Mouse (Mus musculus) limb, embryonic 12.5 days (tissue): ENCODE results near the gene Tor1a. TPM values are rescaled to one million over a fixed set of nuclear protein-coding genes. Genes with fewer than 3 reads are reported as not detected.
A peak's percentile ranks its signal among the peaks of the same experiment; 100 is the strongest.

Experiments used
- ATAC-seq: fragments of 200-750 bp; cut with Nextera tagmentation; 2 replicates; pipeline ENCODE4 v1.8.0; 2017; ENCODE audit warnings: low read depth, moderate TSS enrichment; ENCODE audit not compliant: insufficient number of reproducible peaks, insufficient read depth, low FRiP score, low TSS enrichment
- H3K27ac ChIP-seq: fragments of 300-500 bp; sonication (generic); 2 replicates; pipeline ENCODE4 v1.5.1; 2016; ENCODE audit warnings: mild to moderate bottlenecking, moderate library complexity
- H3K27me3 ChIP-seq: fragments of 300-500 bp; sonication (generic); 2 replicates; pipeline ENCODE4 v1.6.1; 2016; ENCODE audit warnings: mild to moderate bottlenecking, moderate library complexity
- H3K36me3 ChIP-seq: fragments of 300-500 bp; sonication (generic); 2 replicates; pipeline ENCODE4 v1.6.1; 2016; ENCODE audit warnings: mild to moderate bottlenecking, moderate library complexity
- H3K4me1 ChIP-seq: fragments of 300-500 bp; sonication (generic); replicated peaks from 2 replicates; pipeline ENCODE4 v1.6.1; 2016
- H3K4me2 ChIP-seq: fragments of 300-500 bp; sonication (generic); 2 replicates; pipeline ENCODE4 v1.6.1; 2016; ENCODE audit warnings: mild to moderate bottlenecking, moderate library complexity
- H3K4me3 ChIP-seq: fragments of 300-500 bp; sonication (generic); replicated peaks from 2 replicates; pipeline ENCODE4 v1.5.1; 2016; ENCODE audit warnings: mild to moderate bottlenecking
- H3K9ac ChIP-seq: fragments of 300-500 bp; sonication (generic); replicated peaks from 2 replicates; pipeline ENCODE4 v1.6.1; 2016; ENCODE audit warnings: mild to moderate bottlenecking, moderate library complexity
- H3K9me3 ChIP-seq: fragments of 300-500 bp; sonication (generic); 2 replicates; pipeline ENCODE4 v1.6.1; 2016; ENCODE audit warnings: mild to moderate bottlenecking, moderate library complexity
- WGBS: fragments of 180-500 bp; shearing (Covaris S2); methylation state at CpG from one replicate; pipeline ENCODE4 v1.1.7; 2016; 5-methylcytosine and 5-hydroxymethylcytosine counted together
- polyA plus RNA-seq: library from polyadenylated mRNA; unstranded; fragments of >200 nt; fragmentation: Nextera tagmentation; extraction: Ambion mirVana; gene quantifications from 2 replicates; pipeline ENCODE4 v1.2.1, GENCODE M21; 2016

Gene Tor1a
- polyA plus RNA-seq, 1 experiment from 2014 or later: 88.0 TPM

GRCm38 (mm10) chr2:30929483-30930045 lies 38.2 kb downstream of the Tor1a start, which contains the start of gene Ptges:
Ptges (minus strand) TSS chr2:30929863.
- Histone ChIP-seq H3K4me3 (peak within 1 kb of the TSS; percentile 23), H3K9me3 (no peaks in the 10 kb centered on the region), H3K27ac (no peak within 1 kb of the TSS), H3K4me1 (peaks cover 20% of the 10 kb centered on the region), H3K4me2 (peak within 1 kb of the TSS; percentile 60), H3K9ac (no peak within 1 kb of the TSS; the same call in 1 of the 2 replicates), H3K36me3 (no peaks in the 10 kb centered on the region), H3K27me3 (no peaks in the 10 kb centered on the region)
- 4% methylated on average over 23 of the region's 23 CpGs for WGBS
- no peak for ATAC-seq

- H3K36me3 ChIP-seq: no peaks in the 10 kb centered on the region
- H3K9ac ChIP-seq: no peak overlapping the region
- H3K4me1 ChIP-seq: peaks cover 20% of the 10 kb centered on the region
- no peak for ATAC-seq
- no peak overlapping the region for H3K27ac ChIP-seq
- H3K27me3 ChIP-seq: no peaks in the 10 kb centered on the region
- 30% methylated on average over 12 of the region's 12 CpGs for WGBS
- no peaks in the 10 kb centered on the region for H3K9me3 ChIP-seq
- peak overlapping the region; percentile 23; the same call in 1 of the 2 replicates for H3K4me3 ChIP-seq
- H3K4me2 ChIP-seq: peak overlapping the region; percentile 60
These were observed 38.7 kb downstream of the Tor1a start for GRCm38 (mm10) chr2:30928893-30929482.

GRCm38 (mm10) chr2:30927844-30928628 lies 39.7 kb downstream of the Tor1a start:
- Histone ChIP-seq H3K36me3 (no peaks in the 10 kb centered on the region), H3K9ac (no peak overlapping the region), H3K4me1 (peaks cover 20% of the 10 kb centered on the region), H3K4me2 (no peak overlapping the region), H3K4me3 (no peak overlapping the region), H3K27me3 (no peaks in the 10 kb centered on the region), H3K9me3 (no peaks in the 10 kb centered on the region), H3K27ac (no peak overlapping the region)
- 0 out of 2 replicates have a peak, but pooled peaks have one; percentile 54 for ATAC-seq
- WGBS: 20% methylated on average over 14 of the region's 14 CpGs

- no peak overlapping the region for H3K4me2 ChIP-seq
- no peak for ATAC-seq
- WGBS: 64% methylated on average over 9 of the region's 9 CpGs
- H3K36me3 ChIP-seq: no peaks in the 10 kb centered on the region
- H3K4me3 ChIP-seq: no peak overlapping the region
- no peaks in the 10 kb centered on the region for H3K27me3 ChIP-seq
- H3K4me1 ChIP-seq: peaks cover 20% of the 10 kb centered on the region
- no peaks in the 10 kb centered on the region for H3K9me3 ChIP-seq
- 0 out of 2 replicates have a peak overlapping the region, but pooled peaks have one; percentile 35 for H3K27ac ChIP-seq
- no peak overlapping the region for H3K9ac ChIP-seq
These were observed 40.5 kb downstream of the Tor1a start for GRCm38 (mm10) chr2:30927151-30927781.

- H3K27me3 ChIP-seq: no peaks in the 10 kb centered on the region
- no peaks in the 10 kb centered on the region for H3K9me3 ChIP-seq
- no peak for ATAC-seq
- WGBS: 84% methylated on average over 4 of the region's 4 CpGs
- H3K4me1 ChIP-seq: peaks cover 20% of the 10 kb centered on the region
- no peak overlapping the region for H3K4me2 ChIP-seq
- H3K36me3 ChIP-seq: no peaks in the 10 kb centered on the region
- H3K9ac ChIP-seq: no peak overlapping the region
- no peak overlapping the region for H3K27ac ChIP-seq
- H3K4me3 ChIP-seq: no peak overlapping the region
These were observed 41.4 kb downstream of the Tor1a start for GRCm38 (mm10) chr2:30926381-30926780.

- H3K36me3 ChIP-seq: no peaks in the 10 kb centered on the region
- H3K9me3 ChIP-seq: no peaks in the 10 kb centered on the region
- no peaks in the 10 kb centered on the region for H3K27me3 ChIP-seq
- H3K4me2 ChIP-seq: no peak overlapping the region
- no peak overlapping the region for H3K27ac ChIP-seq
- 82% methylated on average over 4 of the region's 4 CpGs for WGBS
- H3K9ac ChIP-seq: no peak overlapping the region
- no peak for ATAC-seq
- H3K4me1 ChIP-seq: peaks cover 20% of the 10 kb centered on the region
- H3K4me3 ChIP-seq: no peak overlapping the region
These were observed 42.6 kb downstream of the Tor1a start for GRCm38 (mm10) chr2:30925181-30925580.

GRCm38 (mm10) chr2:30923099-30923498 lies 44.6 kb downstream of the Tor1a start:
- Histone ChIP-seq H3K27me3 (no peaks in the 10 kb centered on the region), H3K9me3 (no peaks in the 10 kb centered on the region), H3K4me1 (peaks cover 16% of the 10 kb centered on the region), H3K36me3 (no peaks in the 10 kb centered on the region), H3K9ac (no peak overlapping the region), H3K4me2 (no peak overlapping the region), H3K27ac (no peak overlapping the region), H3K4me3 (no peak overlapping the region)
- ATAC-seq: no peak
- 69% methylated on average over 3 of the region's 3 CpGs for WGBS

- no peaks in the 10 kb centered on the region for H3K27me3 ChIP-seq
- no peak overlapping the region for H3K4me2 ChIP-seq
- WGBS: 81% methylated on average over 7 of the region's 7 CpGs
- no peak overlapping the region for H3K4me3 ChIP-seq
- H3K36me3 ChIP-seq: no peaks in the 10 kb centered on the region
- no peak for ATAC-seq
- H3K4me1 ChIP-seq: peaks cover 21% of the 10 kb centered on the region
- no peaks in the 10 kb centered on the region for H3K9me3 ChIP-seq
- H3K9ac ChIP-seq: no peak overlapping the region
- no peak overlapping the region for H3K27ac ChIP-seq
These were observed 47.5 kb downstream of the Tor1a start for GRCm38 (mm10) chr2:30920216-30920615.

- no peaks in the 10 kb centered on the region for H3K9me3 ChIP-seq
- H3K4me1 ChIP-seq: peaks cover 21% of the 10 kb centered on the region
- ATAC-seq: no peak
- WGBS: 45% methylated on average over 8 of the region's 8 CpGs
- H3K4me2 ChIP-seq: no peak overlapping the region
- no peak overlapping the region for H3K4me3 ChIP-seq
- no peak overlapping the region for H3K9ac ChIP-seq
- H3K36me3 ChIP-seq: no peaks in the 10 kb centered on the region
- H3K27ac ChIP-seq: peak overlapping the region; percentile 64
- H3K27me3 ChIP-seq: no peaks in the 10 kb centered on the region
These were observed 48.9 kb downstream of the Tor1a start for GRCm38 (mm10) chr2:30918780-30919329.

GRCm38 (mm10) chr2:30918126-30918525 lies 49.6 kb downstream of the Tor1a start:
- Histone ChIP-seq H3K27me3 (no peaks in the 10 kb centered on the region), H3K4me3 (no peak overlapping the region), H3K9me3 (no peaks in the 10 kb centered on the region), H3K27ac (peak overlapping the region; percentile 64), H3K36me3 (no peaks in the 10 kb centered on the region), H3K9ac (no peak overlapping the region), H3K4me2 (no peak overlapping the region), H3K4me1 (peaks cover 21% of the 10 kb centered on the region)
- 69% methylated on average over 6 of the region's 6 CpGs for WGBS
- no peak for ATAC-seq

GRCm38 (mm10) chr2:30917649-30918048 lies 50.1 kb downstream of the Tor1a start:
- Histone ChIP-seq H3K4me3 (no peak overlapping the region), H3K36me3 (no peaks in the 10 kb centered on the region), H3K9me3 (no peaks in the 10 kb centered on the region), H3K27ac (no peak overlapping the region), H3K9ac (no peak overlapping the region), H3K27me3 (no peaks in the 10 kb centered on the region), H3K4me2 (no peak overlapping the region), H3K4me1 (peaks cover 21% of the 10 kb centered on the region)
- WGBS: 87% methylated on average over 7 of the region's 7 CpGs
- no peak for ATAC-seq
